Mouse (Mus musculus) activated CD4-positive, CD25-positive, alpha-beta regulatory T cell, adult 4 months (primary cell): ENCODE measurements at regions not wholly inside any gene's neighbourhood (a gene's known extent, or its start where the extent isn't known, plus 50 kb on each side); places are given as distances from the start of the nearest gene placed in this dataset.

ENCODE experiments used
- ATAC-seq: one replicate; pipeline ENCODE4 v1.8.0; 2017

GRCm38 (mm10) chr5:118502991-118503390, 57.5 kb upstream of the Med13l start:
- ATAC-seq: no peak

GRCm38 (mm10) chr5:118504170-118504569, 56.3 kb upstream of the Med13l start:
- ATAC-seq: no peak

- ATAC-seq: no peak
Measured at GRCm38 (mm10) chr5:118504926-118505325, 55.6 kb upstream of the Med13l start.

- no peak for ATAC-seq
Measured at GRCm38 (mm10) chr5:118509871-118510270, 50.6 kb upstream of the Med13l start.
